Mouse (Mus musculus): ENCODE measurements around the gene Btn2a2. TPM values are rescaled to one million over a fixed set of nuclear protein-coding genes. Genes with fewer than 3 reads are reported as not detected.

Btn2a2 gene
- polyA plus RNA-seq, 1 experiment from 2014 or later, result 0.20 TPM

DNA sequence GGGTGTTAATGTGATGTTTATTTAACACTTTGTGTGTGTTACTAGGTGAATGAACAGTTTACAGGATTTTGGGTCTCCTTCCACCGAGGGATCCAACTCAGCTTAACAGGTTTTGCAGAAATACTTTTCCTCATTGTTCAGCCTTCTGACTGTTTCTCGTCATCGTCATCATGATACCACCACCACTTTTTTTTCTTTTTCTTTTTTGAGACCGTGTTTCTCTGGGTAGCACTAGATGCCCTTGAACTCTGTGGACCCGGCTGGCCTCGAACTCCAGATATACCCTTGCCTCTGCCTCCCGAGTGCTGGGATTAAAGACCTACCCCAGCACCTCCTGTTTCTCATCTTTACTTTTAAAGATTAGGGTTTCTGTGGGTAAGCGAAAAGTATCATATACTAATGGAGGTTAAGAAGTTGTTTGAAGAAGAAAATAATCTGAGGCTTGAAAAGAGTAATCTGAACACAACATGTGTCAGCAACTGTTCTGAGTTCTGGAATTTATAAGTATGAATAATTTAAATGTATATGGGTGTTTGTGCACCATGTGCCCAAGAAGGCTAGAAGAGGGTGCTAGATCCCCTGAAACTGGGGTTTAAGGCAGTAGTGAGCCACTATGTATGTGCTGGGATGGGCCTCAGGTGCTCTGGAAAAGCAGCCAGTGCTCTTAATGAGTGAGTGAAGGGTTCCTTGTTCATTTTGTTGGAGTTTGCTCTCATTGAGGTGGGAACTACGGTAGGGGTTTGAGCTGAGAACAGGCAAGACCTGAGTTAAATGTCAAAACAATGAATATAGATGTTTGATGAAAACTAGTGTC is 43.8 kb upstream of the Btn2a2 start:
- peak overlapping the region; percentile 58 for H3K4me2 ChIP-seq (ENCODE audit: low read depth, low read length)
- no peaks in the 10 kb centered on the region for H3K27me3 ChIP-seq (ENCODE audit: control insufficient read depth, insufficient read depth, low read depth, low read length)
- no peaks in the 10 kb centered on the region for H3K9me3 ChIP-seq (ENCODE audit: control insufficient read depth, low read length)
- no peaks in the 10 kb centered on the region for H3K36me3 ChIP-seq (ENCODE audit: control insufficient read depth, insufficient read depth, low read length)
- H3K9ac ChIP-seq (ENCODE audit: low read length), result peak overlapping the region; percentile 73
- peak overlapping the region; percentile 97 for H3K27ac ChIP-seq (ENCODE audit: low read length)
- 16% methylated on average over 9 of the region's 9 CpGs for WGBS
- ATAC-seq (ENCODE audit: low read depth), result no peak
- peaks cover 24% of the 10 kb centered on the region for H3K4me1 ChIP-seq (replicated peaks; ENCODE audit: control insufficient read depth, insufficient read depth, low read length)
- H3K4me3 ChIP-seq (ENCODE audit: low read length), result peak overlapping the region; percentile 52

DNA sequence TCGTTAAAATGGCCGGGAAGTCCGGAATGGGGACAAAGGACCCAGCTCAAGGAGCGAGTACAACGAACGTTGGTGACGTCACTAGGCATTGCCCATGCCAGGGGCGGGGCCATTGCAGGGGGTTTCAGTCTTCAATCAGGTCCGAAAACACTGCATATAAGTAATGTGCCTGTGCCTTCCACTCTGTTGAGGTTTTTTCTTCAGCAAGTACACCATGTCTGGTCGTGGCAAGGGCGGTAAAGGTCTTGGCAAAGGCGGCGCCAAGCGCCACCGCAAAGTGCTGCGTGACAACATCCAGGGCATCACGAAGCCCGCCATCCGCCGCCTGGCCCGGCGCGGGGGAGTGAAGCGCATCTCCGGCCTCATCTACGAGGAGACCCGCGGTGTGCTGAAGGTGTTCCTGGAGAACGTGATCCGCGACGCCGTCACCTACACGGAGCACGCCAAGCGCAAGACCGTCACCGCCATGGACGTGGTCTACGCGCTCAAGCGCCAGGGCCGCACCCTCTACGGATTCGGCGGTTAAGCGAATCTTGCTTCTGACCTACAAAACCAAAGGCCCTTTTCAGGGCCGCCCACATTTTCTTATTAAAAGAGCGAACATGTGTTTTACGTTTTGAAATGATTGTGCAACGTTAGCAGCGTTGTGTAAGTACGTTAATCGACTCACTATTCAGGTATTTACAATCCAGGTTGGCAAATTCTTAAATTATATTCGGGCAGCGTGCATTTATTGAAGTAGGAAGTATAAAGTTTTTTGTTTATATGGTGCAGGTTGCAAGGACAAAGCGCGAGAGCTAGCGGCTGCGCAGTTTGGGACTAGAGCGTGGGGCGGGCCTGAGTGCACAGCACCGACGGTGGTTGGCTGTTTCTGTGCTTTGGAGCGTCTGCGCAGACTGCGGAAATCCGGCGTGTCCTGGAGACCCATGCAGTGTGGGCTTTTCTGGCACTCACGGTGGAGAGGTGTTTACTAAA is 42.5 kb upstream of the Btn2a2 start, which contains the start of gene Hist1h4h:
Gene Hist1h4h (plus strand): TSS at position 150 of the 975 bp plus-strand sequence.
- Histone ChIP-seq H3K9ac (ENCODE audit: low read length) (peak within 1 kb of the TSS; percentile 73), H3K27ac (ENCODE audit: low read length) (peak within 1 kb of the TSS; percentile 97), H3K4me2 (ENCODE audit: low read depth, low read length) (peak within 1 kb of the TSS; percentile 58), H3K9me3 (ENCODE audit: control insufficient read depth, low read length) (no peaks in the 10 kb centered on the region), H3K36me3 (ENCODE audit: control insufficient read depth, insufficient read depth, low read length) (no peaks in the 10 kb centered on the region), H3K27me3 (ENCODE audit: control insufficient read depth, insufficient read depth, low read depth, low read length) (no peaks in the 10 kb centered on the region), H3K4me3 (ENCODE audit: low read length) (peak within 1 kb of the TSS; percentile 52), H3K4me1 (replicated peaks; ENCODE audit: control insufficient read depth, insufficient read depth, low read length) (peaks cover 15% of the 10 kb centered on the region)
- peak; percentile 81 for ATAC-seq (ENCODE audit: low read depth)
- WGBS, result under 1% methylated on average over 54 of the region's 70 CpGs

DNA sequence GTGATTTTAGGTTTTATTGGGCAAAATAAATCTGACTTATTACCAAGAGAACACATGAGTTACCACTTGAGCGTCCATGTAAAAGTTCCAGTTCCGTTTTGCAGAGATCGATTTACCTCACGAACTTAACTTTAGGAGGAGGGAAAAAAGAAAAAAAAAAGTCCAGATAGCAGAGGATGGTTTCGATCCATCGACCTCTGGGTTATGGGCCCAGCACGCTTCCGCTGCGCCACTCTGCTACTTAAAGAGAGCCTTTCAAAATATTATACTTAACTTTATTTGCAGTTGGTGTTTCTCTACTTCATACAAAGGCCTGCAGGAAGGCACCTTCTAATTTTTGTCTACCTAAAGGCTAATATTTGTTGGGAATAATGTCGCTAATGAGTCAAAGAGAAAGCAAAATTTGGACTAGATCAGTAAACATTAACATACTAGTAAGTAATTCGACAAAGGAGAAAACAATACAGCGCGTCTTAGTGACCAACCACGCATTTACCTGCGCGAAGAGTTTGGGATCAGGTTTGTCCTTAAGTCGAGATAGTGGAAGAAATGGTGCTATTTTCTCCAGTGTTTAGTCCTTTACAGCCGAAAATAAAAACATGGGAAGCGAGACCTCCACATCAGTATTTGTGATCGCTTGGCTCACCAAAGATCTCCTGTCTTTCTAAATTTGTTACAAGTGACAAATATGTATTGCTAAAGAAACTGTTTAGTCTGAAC is 41.7 kb upstream of the Btn2a2 start:
- WGBS, result under 1% methylated on average over 20 of the region's 20 CpGs

DNA sequence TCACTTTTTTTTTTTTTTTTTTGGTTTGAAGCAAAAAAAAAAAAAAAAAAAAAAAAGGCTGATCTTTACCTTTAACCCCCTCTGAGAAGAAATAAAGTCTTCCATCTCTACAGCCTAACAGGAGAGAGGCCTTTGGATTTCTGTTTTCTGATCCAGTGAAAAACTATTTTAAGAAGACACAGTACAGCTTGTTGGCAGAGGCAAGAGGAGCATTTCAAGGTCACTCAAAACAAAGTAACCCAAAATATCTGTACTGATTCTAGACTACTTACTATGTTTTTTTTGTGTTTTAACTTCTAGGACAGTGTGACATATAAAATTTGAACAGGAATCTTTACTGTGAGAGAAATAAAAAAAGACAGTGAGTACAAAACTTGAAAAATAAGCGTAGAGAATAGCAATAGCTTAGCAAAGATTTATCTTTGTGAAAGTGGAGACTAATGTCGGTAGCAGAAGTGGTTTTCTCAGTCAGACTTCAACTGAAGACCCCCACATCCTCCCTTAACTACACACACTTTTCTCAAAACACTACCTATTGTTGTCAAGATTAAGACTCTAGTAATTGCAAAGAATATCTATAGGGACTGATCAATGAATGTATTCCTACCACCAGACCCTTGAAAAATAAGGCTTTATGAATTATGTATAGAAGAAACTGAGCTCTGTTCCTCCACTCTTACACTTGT is 41.0 kb upstream of the Btn2a2 start:
- WGBS, result 15% methylated on average over 2 of the region's 2 CpGs
- peak overlapping the region; percentile 97; the same call in 1 of the 2 replicates for H3K27ac ChIP-seq (ENCODE audit: low read length)
- peaks cover 18% of the 10 kb centered on the region for H3K4me1 ChIP-seq (replicated peaks; ENCODE audit: control insufficient read depth, insufficient read depth, low read length)
- H3K4me3 ChIP-seq (ENCODE audit: low read length), result peak overlapping the region; percentile 52
- H3K27me3 ChIP-seq (ENCODE audit: control insufficient read depth, insufficient read depth, low read depth, low read length), result no peaks in the 10 kb centered on the region
- H3K4me2 ChIP-seq (ENCODE audit: low read depth, low read length), result peak overlapping the region; percentile 58
- no peak for ATAC-seq (ENCODE audit: low read depth)
- H3K9me3 ChIP-seq (ENCODE audit: control insufficient read depth, low read length), result no peaks in the 10 kb centered on the region
- H3K9ac ChIP-seq (ENCODE audit: low read length), result peak overlapping the region; percentile 73
- no peaks in the 10 kb centered on the region for H3K36me3 ChIP-seq (ENCODE audit: control insufficient read depth, insufficient read depth, low read length)

More for the DNA sequence above, 41.7 kb upstream of the Btn2a2 start:
- no peaks in the 10 kb centered on the region for H3K9me3 ChIP-seq (ENCODE audit: control insufficient read depth, low read length)
- peak overlapping the region; percentile 52 for H3K4me3 ChIP-seq (ENCODE audit: low read length)
- peak overlapping the region; percentile 73 for H3K9ac ChIP-seq (ENCODE audit: low read length)
- no peaks in the 10 kb centered on the region for H3K36me3 ChIP-seq (ENCODE audit: control insufficient read depth, insufficient read depth, low read length)
- H3K27me3 ChIP-seq (ENCODE audit: control insufficient read depth, insufficient read depth, low read depth, low read length), result no peaks in the 10 kb centered on the region
- ATAC-seq (ENCODE audit: low read depth), result 0 out of 2 replicates have a peak, but pooled peaks have one; percentile 17
- peaks cover 18% of the 10 kb centered on the region for H3K4me1 ChIP-seq (replicated peaks; ENCODE audit: control insufficient read depth, insufficient read depth, low read length)
- peak overlapping the region; percentile 58 for H3K4me2 ChIP-seq (ENCODE audit: low read depth, low read length)
- peak overlapping the region; percentile 97 for H3K27ac ChIP-seq (ENCODE audit: low read length)

DNA sequence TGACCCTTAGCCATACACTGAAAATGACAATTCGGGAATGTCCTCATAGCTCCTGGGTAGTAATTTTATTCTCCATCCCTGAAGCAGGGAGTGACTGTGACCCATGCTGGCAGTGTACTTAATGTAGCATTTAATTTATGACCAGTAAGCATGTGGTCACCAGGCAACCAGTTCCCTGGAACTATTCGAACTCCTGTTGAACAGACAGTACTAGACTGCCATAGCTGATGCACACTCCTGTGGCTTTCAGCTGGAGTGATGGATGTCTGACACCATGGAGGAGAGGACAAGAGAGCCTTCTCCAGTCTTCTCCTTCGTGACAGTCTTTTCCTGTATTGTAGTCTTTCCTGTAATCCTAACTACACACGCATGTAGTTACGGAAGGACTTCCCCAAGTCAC is 40.3 kb upstream of the Btn2a2 start:
- WGBS, result 70% methylated on average over 5 of the region's 5 CpGs
- no peak for ATAC-seq (ENCODE audit: low read depth)
- Histone ChIP-seq H3K9ac (ENCODE audit: low read length) (no peak overlapping the region), H3K27me3 (ENCODE audit: control insufficient read depth, insufficient read depth, low read depth, low read length) (no peaks in the 10 kb centered on the region), H3K4me3 (ENCODE audit: low read length) (no peak overlapping the region), H3K9me3 (ENCODE audit: control insufficient read depth, low read length) (no peaks in the 10 kb centered on the region), H3K27ac (ENCODE audit: low read length) (no peak overlapping the region), H3K4me1 (replicated peaks; ENCODE audit: control insufficient read depth, insufficient read depth, low read length) (peaks cover 18% of the 10 kb centered on the region), H3K4me2 (ENCODE audit: low read depth, low read length) (no peak overlapping the region), H3K36me3 (ENCODE audit: control insufficient read depth, insufficient read depth, low read length) (no peaks in the 10 kb centered on the region)

DNA sequence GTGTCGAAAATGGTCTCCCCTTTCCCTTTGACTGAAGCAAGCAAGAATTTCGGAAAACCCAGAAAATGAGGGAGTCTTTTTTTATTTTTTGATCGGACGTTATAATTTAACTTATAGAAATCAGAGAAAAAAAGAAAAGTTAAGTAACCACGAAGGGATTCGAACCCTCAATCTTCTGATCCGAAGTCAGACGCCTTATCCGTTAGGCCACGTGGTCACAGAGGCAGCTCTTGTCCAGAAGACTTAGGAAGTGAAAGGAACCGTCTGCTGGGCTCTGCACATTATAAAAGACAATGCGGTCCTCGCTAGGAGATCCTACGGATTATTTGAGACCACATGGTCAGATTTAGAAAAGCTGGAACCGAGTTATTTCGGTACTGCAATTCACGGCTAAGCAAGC is 37.7 kb upstream of the Btn2a2 start:
- Histone ChIP-seq H3K9ac (ENCODE audit: low read length) (peak overlapping the region; percentile 64), H3K27me3 (ENCODE audit: control insufficient read depth, insufficient read depth, low read depth, low read length) (no peaks in the 10 kb centered on the region), H3K4me1 (replicated peaks; ENCODE audit: control insufficient read depth, insufficient read depth, low read length) (peaks cover 12% of the 10 kb centered on the region; the same call in 1 of the 2 replicates), H3K4me3 (ENCODE audit: low read length) (peak overlapping the region; percentile 52), H3K36me3 (ENCODE audit: control insufficient read depth, insufficient read depth, low read length) (no peaks in the 10 kb centered on the region), H3K4me2 (ENCODE audit: low read depth, low read length) (peak overlapping the region; percentile 62), H3K27ac (ENCODE audit: low read length) (peak overlapping the region; percentile 57; the same call in 1 of the 2 replicates), H3K9me3 (ENCODE audit: control insufficient read depth, low read length) (no peaks in the 10 kb centered on the region)
- peak; percentile 42; the same call in 1 of the 2 replicates for ATAC-seq (ENCODE audit: low read depth)
- under 1% methylated on average over 17 of the region's 17 CpGs for WGBS

DNA sequence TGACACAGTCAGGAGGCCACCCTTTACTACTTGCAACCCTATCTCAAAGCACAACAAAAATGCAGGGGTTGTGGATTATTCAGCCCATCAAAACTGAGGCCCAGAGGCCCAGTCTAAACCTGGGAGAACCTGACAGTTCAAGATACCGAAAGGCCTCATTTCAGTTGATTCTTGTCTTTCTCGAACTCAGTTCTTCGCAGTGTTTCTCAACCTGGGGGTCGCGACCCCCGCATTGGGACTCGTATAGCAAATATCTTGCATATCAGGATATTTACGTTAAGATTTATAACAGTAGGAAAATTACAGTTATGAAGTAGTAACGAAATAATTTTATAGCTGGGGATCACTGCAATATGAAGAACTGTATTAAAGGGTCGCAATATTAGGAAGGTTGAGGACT is 37.2 kb upstream of the Btn2a2 start:
- no peak for ATAC-seq (ENCODE audit: low read depth)
- H3K4me3 ChIP-seq (ENCODE audit: low read length), result peak overlapping the region; percentile 52
- no peaks in the 10 kb centered on the region for H3K9me3 ChIP-seq (ENCODE audit: control insufficient read depth, low read length)
- H3K4me1 ChIP-seq (replicated peaks; ENCODE audit: control insufficient read depth, insufficient read depth, low read length), result peaks cover 12% of the 10 kb centered on the region; the same call in 1 of the 2 replicates
- no peaks in the 10 kb centered on the region for H3K27me3 ChIP-seq (ENCODE audit: control insufficient read depth, insufficient read depth, low read depth, low read length)
- WGBS, result under 1% methylated on average over 10 of the region's 10 CpGs
- no peaks in the 10 kb centered on the region for H3K36me3 ChIP-seq (ENCODE audit: control insufficient read depth, insufficient read depth, low read length)
- no peak overlapping the region for H3K27ac ChIP-seq (ENCODE audit: low read length)
- H3K9ac ChIP-seq (ENCODE audit: low read length), result peak overlapping the region; percentile 21
- peak overlapping the region; percentile 62 for H3K4me2 ChIP-seq (ENCODE audit: low read depth, low read length)

DNA sequence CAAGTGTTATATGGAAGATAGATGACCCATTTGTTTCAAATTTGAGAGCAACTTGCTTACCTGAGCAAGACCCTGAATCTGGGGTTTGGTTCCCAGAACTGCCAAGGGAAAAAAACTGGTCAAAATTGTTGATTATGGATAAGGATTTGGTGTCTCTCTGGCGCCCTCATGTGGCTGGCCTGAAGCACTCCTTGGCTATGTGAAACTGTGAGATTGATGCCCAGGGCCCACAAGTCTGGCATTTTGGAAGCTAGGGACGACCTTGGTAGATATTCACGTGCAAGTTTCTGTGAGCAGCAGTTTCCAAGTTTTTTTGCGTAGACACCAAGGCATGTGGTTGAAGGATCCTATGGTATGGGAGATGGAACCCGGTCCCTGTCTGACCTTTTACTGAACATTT is 36.0 kb upstream of the Btn2a2 start:
- no peak overlapping the region for H3K4me3 ChIP-seq (ENCODE audit: low read length)
- H3K36me3 ChIP-seq (ENCODE audit: control insufficient read depth, insufficient read depth, low read length), result no peaks in the 10 kb centered on the region
- no peak overlapping the region for H3K27ac ChIP-seq (ENCODE audit: low read length)
- H3K4me2 ChIP-seq (ENCODE audit: low read depth, low read length), result no peak overlapping the region
- H3K9ac ChIP-seq (ENCODE audit: low read length), result no peak overlapping the region
- H3K4me1 ChIP-seq (replicated peaks; ENCODE audit: control insufficient read depth, insufficient read depth, low read length), result peaks cover 12% of the 10 kb centered on the region; the same call in 1 of the 2 replicates
- H3K27me3 ChIP-seq (ENCODE audit: control insufficient read depth, insufficient read depth, low read depth, low read length), result no peaks in the 10 kb centered on the region
- H3K9me3 ChIP-seq (ENCODE audit: control insufficient read depth, low read length), result no peaks in the 10 kb centered on the region
- 6% methylated on average over 5 of the region's 5 CpGs for WGBS
- peak; percentile 21; the same call in 1 of the 2 replicates for ATAC-seq (ENCODE audit: low read depth)
